Mouse (Mus musculus): Measurements from ENCODE around the gene Anxa5. TPM values are rescaled to one million over a fixed set of nuclear protein-coding genes. Genes with fewer than 3 reads are reported as not detected.

The Anxa5 gene
- polyA plus RNA-seq, 1 experiment from 2014 or later, result 291 TPM

GRCm38 (mm10) chr3:36409456-36409855 lies 66.2 kb downstream of the Anxa5 start:
- 82% methylated on average over 2 of the region's 2 CpGs for WGBS
- no peak overlapping the region for H3K4me3 ChIP-seq (replicated peaks; ENCODE audit: low read depth, low read length)
- H3K36me3 ChIP-seq (ENCODE audit: insufficient read depth, low read length), result no peaks in the 10 kb centered on the region
- H3K4me1 ChIP-seq (replicated peaks; ENCODE audit: insufficient read depth, low read length), result no peaks in the 10 kb centered on the region
- no peaks in the 10 kb centered on the region for H3K27me3 ChIP-seq (ENCODE audit: insufficient read depth, low read length)
- H3K4me2 ChIP-seq (ENCODE audit: low read length), result no peak overlapping the region
- no peak for ATAC-seq (replicated peaks; ENCODE audit: low FRiP score, low read depth)
- no peak overlapping the region for H3K27ac ChIP-seq
- H3K9me3 ChIP-seq (replicated peaks; ENCODE audit: low read length), result no peaks in the 10 kb centered on the region
- TF ChIP-seq CTCF (IDR thresholded peaks at IDR 0.05; ENCODE audit: low read depth), result no peak
- DNase-seq (ENCODE audit: low spot score), result no peak
- no peak overlapping the region for H3K9ac ChIP-seq (ENCODE audit: low read depth, low read length)

GRCm38 (mm10) chr3:36406967-36407366 lies 68.7 kb downstream of the Anxa5 start:
- no peaks in the 10 kb centered on the region for H3K4me1 ChIP-seq (replicated peaks; ENCODE audit: insufficient read depth, low read length)
- no peak overlapping the region for H3K4me2 ChIP-seq (ENCODE audit: low read length)
- no peaks in the 10 kb centered on the region for H3K27me3 ChIP-seq (ENCODE audit: insufficient read depth, low read length)
- ATAC-seq (replicated peaks; ENCODE audit: low FRiP score, low read depth) (no peak), DNase-seq (ENCODE audit: low spot score) (no peak)
- H3K36me3 ChIP-seq (ENCODE audit: insufficient read depth, low read length), result no peaks in the 10 kb centered on the region
- no peak overlapping the region for H3K27ac ChIP-seq
- no peaks in the 10 kb centered on the region for H3K9me3 ChIP-seq (replicated peaks; ENCODE audit: low read length)
- no peak overlapping the region for H3K9ac ChIP-seq (ENCODE audit: low read depth, low read length)
- TF ChIP-seq CTCF (IDR thresholded peaks at IDR 0.05; ENCODE audit: low read depth), result no peak
- WGBS, result 95% methylated on average over 5 of the region's 5 CpGs
- no peak overlapping the region for H3K4me3 ChIP-seq (replicated peaks; ENCODE audit: low read depth, low read length)

DNA sequence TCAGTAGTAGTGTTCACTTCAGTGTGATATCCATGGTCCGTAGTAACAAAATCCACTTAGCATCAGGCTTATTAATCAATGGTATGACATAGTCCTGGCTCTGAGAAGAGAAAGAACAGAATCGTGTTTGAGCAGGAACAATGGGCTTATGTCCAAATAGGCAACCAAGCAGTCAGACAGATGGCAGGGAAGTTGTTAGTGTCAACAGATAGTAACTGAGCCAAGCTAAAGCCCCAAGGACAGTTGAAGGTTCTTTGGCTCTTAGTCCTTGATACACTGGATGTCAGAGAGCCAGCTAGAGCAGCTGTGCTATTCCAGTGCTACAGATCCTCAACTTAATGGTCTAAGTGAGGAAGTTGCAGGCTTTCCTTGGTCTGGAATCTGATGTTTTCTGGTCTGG lies 69.4 kb downstream of the Anxa5 start:
- 67% methylated on average over 2 of the region's 2 CpGs for WGBS

GRCm38 (mm10) chr3:36401900-36402299 lies 73.8 kb downstream of the Anxa5 start:
- Histone ChIP-seq H3K27me3 (ENCODE audit: insufficient read depth, low read length) (no peaks in the 10 kb centered on the region), H3K9ac (ENCODE audit: low read depth, low read length) (no peak overlapping the region), H3K9me3 (replicated peaks; ENCODE audit: low read length) (no peaks in the 10 kb centered on the region), H3K4me1 (replicated peaks; ENCODE audit: insufficient read depth, low read length) (no peaks in the 10 kb centered on the region), H3K4me3 (replicated peaks; ENCODE audit: low read depth, low read length) (no peak overlapping the region), H3K36me3 (ENCODE audit: insufficient read depth, low read length) (no peaks in the 10 kb centered on the region), H3K27ac (no peak overlapping the region), H3K4me2 (ENCODE audit: low read length) (no peak overlapping the region)
- 84% methylated on average over 2 of the region's 2 CpGs for WGBS
- DNase-seq (ENCODE audit: low spot score) (no peak), ATAC-seq (replicated peaks; ENCODE audit: low FRiP score, low read depth) (no peak)
- no peak for TF ChIP-seq CTCF (IDR thresholded peaks at IDR 0.05; ENCODE audit: low read depth)

More for the DNA sequence above, 69.4 kb downstream of the Anxa5 start:
- Histone ChIP-seq H3K9ac (ENCODE audit: low read depth, low read length) (no peak overlapping the region), H3K4me2 (ENCODE audit: low read length) (no peak overlapping the region), H3K4me3 (replicated peaks; ENCODE audit: low read depth, low read length) (no peak overlapping the region), H3K27me3 (ENCODE audit: insufficient read depth, low read length) (no peaks in the 10 kb centered on the region), H3K4me1 (replicated peaks; ENCODE audit: insufficient read depth, low read length) (no peaks in the 10 kb centered on the region), H3K27ac (no peak overlapping the region), H3K36me3 (ENCODE audit: insufficient read depth, low read length) (no peaks in the 10 kb centered on the region), H3K9me3 (replicated peaks; ENCODE audit: low read length) (no peaks in the 10 kb centered on the region)
- ATAC-seq (replicated peaks; ENCODE audit: low FRiP score, low read depth) (no peak), DNase-seq (ENCODE audit: low spot score) (no peak)
- no peak for TF ChIP-seq CTCF (IDR thresholded peaks at IDR 0.05; ENCODE audit: low read depth)

DNA sequence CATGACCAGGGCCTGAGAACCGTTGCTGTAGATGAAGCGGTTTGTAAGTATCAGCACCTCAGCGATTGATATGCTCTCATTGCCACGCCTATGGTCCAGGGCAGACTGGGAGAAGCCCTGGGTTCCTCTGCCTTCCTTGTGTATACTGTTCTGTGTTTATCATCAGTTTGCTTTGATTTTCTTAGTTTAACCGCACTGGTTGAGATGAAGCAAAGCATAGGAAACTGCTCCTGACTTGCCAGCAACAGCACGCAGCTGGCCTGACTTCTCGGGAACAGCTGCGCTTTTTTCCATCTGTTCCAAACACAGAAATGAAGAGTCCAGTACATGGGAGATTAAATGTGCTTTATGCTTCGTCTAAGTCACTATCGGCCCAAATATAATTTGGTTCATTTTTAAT lies 75.0 kb downstream of the Anxa5 start:
- Histone ChIP-seq H3K27ac (no peak overlapping the region), H3K4me2 (ENCODE audit: low read length) (no peak overlapping the region), H3K27me3 (ENCODE audit: insufficient read depth, low read length) (no peaks in the 10 kb centered on the region), H3K9me3 (replicated peaks; ENCODE audit: low read length) (no peaks in the 10 kb centered on the region), H3K36me3 (ENCODE audit: insufficient read depth, low read length) (no peaks in the 10 kb centered on the region), H3K4me1 (replicated peaks; ENCODE audit: insufficient read depth, low read length) (no peaks in the 10 kb centered on the region), H3K9ac (ENCODE audit: low read depth, low read length) (no peak overlapping the region), H3K4me3 (replicated peaks; ENCODE audit: low read depth, low read length) (no peak overlapping the region)
- DNase-seq (ENCODE audit: low spot score) (no peak), ATAC-seq (replicated peaks; ENCODE audit: low FRiP score, low read depth) (no peak)
- WGBS, result 68% methylated on average over 10 of the region's 10 CpGs
- no peak for TF ChIP-seq CTCF (IDR thresholded peaks at IDR 0.05; ENCODE audit: low read depth)

Small RNA genes within 50 kb of the gene (microRNA-seq; reads per million reads assigned to microRNA genes)
- gene Mir7009, result not detected

Other genes starting within 250 kb of the Anxa5 start
- gene 1810062G17Rik, start within 50 bp of the Anxa5 start, polyA plus RNA-seq (2015; fragmentation: Nextera tagmentation; extraction: Ambion mirVana), result 4.8 and 4.9 TPM in 2 replicates
- gene Gm11549, start 45.9 kb upstream of the Anxa5 start, polyA plus RNA-seq (2015; fragmentation: Nextera tagmentation; extraction: Ambion mirVana), result not detected in 2 replicates
- gene Exosc9, start 76.7 kb upstream of the Anxa5 start, polyA plus RNA-seq (2015; fragmentation: Nextera tagmentation; extraction: Ambion mirVana), result 47.5 and 48.6 TPM in 2 replicates
- 74.9 and 81.3 TPM in 2 replicates for gene Ccna2, start 96.3 kb upstream of the Anxa5 start, polyA plus RNA-seq (2015; fragmentation: Nextera tagmentation; extraction: Ambion mirVana)
- 14.3 and 15.1 TPM in 2 replicates for gene Bbs7, start 137.6 kb upstream of the Anxa5 start, polyA plus RNA-seq (2015; fragmentation: Nextera tagmentation; extraction: Ambion mirVana)
- 5.5 and 6.0 TPM in 2 replicates for gene Trpc3, start 214.3 kb upstream of the Anxa5 start, polyA plus RNA-seq (2015; fragmentation: Nextera tagmentation; extraction: Ambion mirVana)

All from kidney, postnatal 0 days (tissue).